Mouse (Mus musculus) spleen, adult 2 months (tissue): ENCODE data around the gene P2ry13. TPM values are rescaled to one million over a fixed set of nuclear protein-coding genes. Genes with fewer than 3 reads are reported as not detected.

Experiments
- DNase-seq, 2 experiments: peaks; one replicate each; pipeline versions ENCODE4 v3.0.0 to v3.0.0-alpha.2; 2012 to 2021; ENCODE audit warnings: low spot score in 2 of 2, low read depth in 1 of 2
- H3K27ac ChIP-seq: fragments of 200-500 bp; 2 replicates; pipeline ENCODE4 v1.5.1; 2012; ENCODE audit warnings: low read length, inconsistent platforms; ENCODE audit not compliant: insufficient read depth
- H3K27me3 ChIP-seq: fragments of 200-500 bp; 2 replicates; pipeline ENCODE4 v1.6.1; 2012; ENCODE audit warnings: mild to moderate bottlenecking, moderate library complexity, low read length, inconsistent platforms; ENCODE audit not compliant: control insufficient read depth, insufficient read depth
- H3K36me3 ChIP-seq: fragments of 200-500 bp; 2 replicates; pipeline ENCODE4 v1.6.1; 2012; ENCODE audit warnings: mild to moderate bottlenecking, low read length, inconsistent platforms; ENCODE audit not compliant: control insufficient read depth, insufficient read depth
- H3K4me1 ChIP-seq: fragments of 200-500 bp; 2 replicates; pipeline ENCODE4 v1.6.1; 2011; ENCODE audit warnings: inconsistent platforms; ENCODE audit not compliant: control insufficient read depth, insufficient read depth, insufficient read length
- H3K4me3 ChIP-seq: fragments of 200-500 bp; 2 replicates; pipeline ENCODE4 v1.5.1; 2011; ENCODE audit warnings: mild to moderate bottlenecking, inconsistent platforms; ENCODE audit not compliant: insufficient read depth, insufficient read length; ENCODE audit errors: extremely low read depth
- CTCF ChIP-seq: fragments of 200-500 bp; IDR thresholded peaks from 2 replicates; pipeline ENCODE4 v1.5.1; 2011; ENCODE audit warnings: mild to moderate bottlenecking, inconsistent platforms; ENCODE audit not compliant: insufficient read depth, insufficient read length, insufficient replicate concordance; ENCODE audit errors: extremely low read depth
- POLR2A ChIP-seq: fragments of 200-500 bp; IDR thresholded peaks from 2 replicates; pipeline ENCODE4 v1.6.1; 2011; ENCODE audit warnings: low read depth, low read length, inconsistent platforms
- WGBS: fragments of 180-500 bp; shearing (Covaris S2); methylation state at CpG from one replicate; pipeline ENCODE4 v1.1.7; 2018; 5-methylcytosine and 5-hydroxymethylcytosine counted together
- polyA plus RNA-seq: library from polyadenylated mRNA; depleted of rRNA; stranded (reverse); fragments of >200 nt; gene quantifications from 2 replicates; pipeline ENCODE4 v1.2.3, GENCODE M21; 2012

The P2ry13 gene
- polyA plus RNA-seq, 1 experiment, result 14.6 TPM

DNA sequence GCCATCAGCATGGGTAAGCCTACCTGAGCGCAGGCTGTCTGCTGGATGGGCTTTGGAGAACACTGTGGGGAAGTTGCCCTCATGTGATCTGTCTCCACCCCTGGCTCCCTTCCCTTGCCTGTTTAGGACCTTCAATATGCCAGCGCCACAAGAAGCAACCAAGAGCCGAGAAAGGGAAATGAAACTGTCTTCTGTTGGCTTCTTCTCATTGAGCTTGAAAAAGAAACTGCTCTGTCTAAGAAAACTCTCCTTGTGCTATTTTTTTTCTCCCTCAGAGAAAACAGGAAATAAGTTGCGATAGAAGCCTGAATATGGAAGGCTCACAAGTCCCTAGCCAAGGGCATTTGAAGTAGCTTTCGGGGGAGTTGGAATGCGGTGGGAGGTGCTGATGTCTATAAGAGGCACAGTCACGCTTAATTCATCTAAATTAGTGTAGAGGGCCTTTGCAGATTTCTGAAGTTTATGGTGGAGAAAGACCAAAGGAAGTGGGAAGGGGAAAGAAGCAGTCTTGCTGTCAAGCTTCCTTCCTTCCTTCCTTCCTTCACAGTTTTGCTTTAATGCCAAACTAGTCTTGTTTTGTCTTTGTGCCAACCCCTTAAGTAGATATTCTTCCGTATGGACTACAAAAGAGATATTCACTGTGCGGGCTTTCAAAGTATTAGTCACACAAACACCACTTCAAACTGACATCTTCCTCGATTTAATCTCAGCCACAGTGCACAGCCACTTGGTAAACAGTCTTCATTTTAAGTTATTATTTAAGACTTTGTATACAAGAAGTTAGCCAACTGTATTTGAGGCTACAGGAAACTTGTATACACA lies 18.3 kb upstream of the P2ry13 start:
- TF ChIP-seq CTCF, result no peak
- no peak for TF ChIP-seq POLR2A
- WGBS, result 5% methylated on average over 10 of the region's 10 CpGs
- peak; percentile 51 to 62 for DNase-seq
- H3K27ac ChIP-seq, result peak overlapping the region; percentile 84
- no peak overlapping the region for H3K4me3 ChIP-seq
- peaks cover 27% of the 10 kb centered on the region for H3K4me1 ChIP-seq
- no peaks in the 10 kb centered on the region for H3K36me3 ChIP-seq
- H3K27me3 ChIP-seq, result no peaks in the 10 kb centered on the region

DNA sequence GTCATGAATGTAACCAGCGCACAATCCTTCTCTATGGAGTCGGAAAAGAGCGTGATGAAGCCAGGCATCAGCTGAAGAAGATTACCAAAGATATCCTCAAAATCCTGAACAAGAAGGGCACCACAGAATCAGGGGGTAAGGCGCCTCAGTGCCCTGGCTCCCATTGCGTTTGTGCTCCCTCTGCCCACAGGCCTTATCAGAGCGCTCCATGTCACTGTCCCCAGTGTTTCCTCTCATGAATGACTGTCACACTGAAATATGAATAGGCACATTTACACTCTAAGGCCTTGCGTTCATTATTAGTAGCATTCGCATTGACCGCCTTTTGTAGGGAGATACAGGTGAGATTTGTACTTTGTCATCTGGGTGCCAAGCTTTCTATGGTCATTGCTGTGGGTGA lies 17.0 kb upstream of the P2ry13 start:
- Histone ChIP-seq H3K4me3 (no peak overlapping the region), H3K4me1 (peaks cover 27% of the 10 kb centered on the region), H3K27me3 (no peaks in the 10 kb centered on the region), H3K36me3 (no peaks in the 10 kb centered on the region), H3K27ac (no peak overlapping the region)
- DNase-seq, result no peak
- TF ChIP-seq POLR2A (no peak), CTCF (no peak)
- 89% methylated on average over 9 of the region's 9 CpGs for WGBS

DNA sequence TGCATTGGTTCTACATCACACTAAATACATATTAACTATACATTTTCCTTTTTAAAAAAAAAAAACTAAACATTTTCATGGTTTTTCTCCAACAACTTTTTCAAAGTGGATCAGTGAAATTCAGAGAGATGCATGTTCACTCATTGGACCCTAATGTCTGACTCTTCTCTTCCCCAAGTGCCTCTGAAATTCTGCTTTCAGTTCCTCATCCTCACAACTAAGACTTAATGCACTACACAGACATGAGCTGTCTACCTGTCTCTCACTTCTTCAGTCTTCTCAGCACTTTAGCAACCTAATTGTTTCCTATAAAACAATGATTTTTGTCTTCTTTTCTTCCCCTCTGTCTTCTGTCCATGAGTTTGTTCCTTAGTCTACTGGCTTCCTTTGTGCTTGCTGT lies 14.7 kb upstream of the P2ry13 start:
- TF ChIP-seq POLR2A (no peak), CTCF (no peak)
- Histone ChIP-seq H3K36me3 (no peaks in the 10 kb centered on the region), H3K4me3 (no peak overlapping the region), H3K4me1 (peaks cover 23% of the 10 kb centered on the region), H3K27ac (no peak overlapping the region), H3K27me3 (no peaks in the 10 kb centered on the region)
- no peak for DNase-seq

DNA sequence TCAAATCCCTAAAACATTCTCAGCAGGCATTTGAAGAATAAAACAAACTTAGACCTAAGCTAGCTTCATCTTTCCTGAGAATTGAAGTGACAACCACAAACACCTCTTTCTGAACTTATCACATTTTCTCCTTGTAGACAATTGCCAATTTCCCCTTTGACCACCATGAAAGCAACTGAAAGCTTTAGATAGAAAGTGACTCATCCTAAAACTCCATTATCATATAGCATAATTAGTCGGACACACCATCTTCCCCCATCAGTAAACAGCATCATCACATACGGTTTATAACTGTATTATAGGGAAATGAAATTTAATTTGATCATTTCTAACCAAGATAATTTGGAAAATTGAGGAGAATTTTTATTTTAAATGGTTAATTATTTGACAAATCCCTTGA lies 11.6 kb upstream of the P2ry13 start:
- peaks cover 10% of the 10 kb centered on the region for H3K4me1 ChIP-seq

DNA sequence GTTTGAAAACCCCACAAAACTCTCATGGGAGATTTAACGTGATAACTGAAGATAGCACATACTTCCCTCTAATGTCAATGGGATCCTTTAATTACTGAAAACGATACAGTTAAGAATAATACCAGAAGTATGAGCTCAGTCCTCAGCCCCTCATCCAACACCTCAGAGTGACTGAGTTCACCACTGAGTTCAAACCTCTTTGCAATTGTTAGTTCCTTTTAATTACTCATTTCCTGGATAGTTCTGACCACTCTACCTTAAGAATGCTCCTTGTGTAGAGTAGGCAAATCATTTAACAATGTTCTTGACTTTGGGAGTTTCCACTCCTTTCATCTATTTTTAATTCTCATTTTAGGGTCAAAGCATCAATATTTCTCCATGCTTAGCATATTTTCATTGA lies 8.6 kb upstream of the P2ry13 start:
- no peak for DNase-seq
- Histone ChIP-seq H3K36me3 (no peaks in the 10 kb centered on the region), H3K27me3 (no peaks in the 10 kb centered on the region), H3K4me1 (peaks cover under 1% of the 10 kb centered on the region), H3K4me3 (no peak overlapping the region), H3K27ac (no peak overlapping the region)
- 42% methylated on average over 2 of the region's 2 CpGs for WGBS
- TF ChIP-seq POLR2A (no peak), CTCF (no peak)

More for the DNA sequence above, 11.6 kb upstream of the P2ry13 start:
- Histone ChIP-seq H3K36me3 (no peaks in the 10 kb centered on the region), H3K27ac (no peak overlapping the region), H3K27me3 (no peaks in the 10 kb centered on the region), H3K4me3 (no peak overlapping the region)
- 71% methylated on average over 2 of the region's 2 CpGs for WGBS
- no peak for DNase-seq
- TF ChIP-seq CTCF, result no peak

DNA sequence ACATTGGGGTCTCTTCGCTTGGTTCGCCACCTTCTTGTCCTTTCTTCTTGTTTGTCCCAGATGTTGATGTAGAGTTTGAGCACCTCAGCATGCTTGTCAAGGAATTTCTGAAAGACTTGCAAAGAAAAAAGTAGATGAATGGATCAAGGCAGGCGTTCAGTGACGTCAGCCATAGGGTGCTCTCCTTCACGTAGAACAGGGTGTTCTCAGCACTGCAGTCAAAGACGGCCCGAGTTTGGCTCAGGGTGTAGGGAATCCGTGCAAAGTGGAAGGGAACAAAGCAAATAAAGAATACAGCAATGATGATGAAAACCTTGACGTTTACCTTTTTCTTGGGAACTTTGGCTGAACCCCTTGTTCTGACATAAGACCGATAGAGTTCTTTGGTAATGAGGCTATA lies 6.5 kb upstream of the P2ry13 start:
- no peaks in the 10 kb centered on the region for H3K27me3 ChIP-seq
- DNase-seq, result no peak
- H3K36me3 ChIP-seq, result no peaks in the 10 kb centered on the region
- TF ChIP-seq CTCF (no peak), POLR2A (no peak)
- H3K4me3 ChIP-seq, result no peak overlapping the region
- no peaks in the 10 kb centered on the region; the same call in none of the 2 replicates for H3K4me1 ChIP-seq
- no peak overlapping the region for H3K27ac ChIP-seq
- 94% methylated on average over 10 of the region's 10 CpGs for WGBS

DNA sequence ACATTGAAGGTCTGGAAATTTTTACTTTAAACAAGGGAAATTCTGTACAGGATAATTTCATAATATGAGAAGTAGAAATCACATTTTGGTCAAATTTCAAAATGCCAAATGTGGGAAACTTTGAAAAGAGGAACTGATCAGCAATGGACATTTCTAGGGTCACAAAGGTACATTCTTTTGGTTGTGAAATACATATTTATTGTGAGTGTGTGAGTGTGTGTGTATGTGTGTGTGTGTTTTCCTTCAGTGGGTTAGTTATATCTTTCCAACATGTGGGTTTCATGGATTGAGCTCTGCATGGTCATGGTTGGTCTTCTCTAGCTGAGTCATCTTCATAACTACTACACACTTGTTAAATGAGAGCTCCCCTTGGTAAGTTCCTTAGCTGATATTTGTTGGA lies 1.7 kb upstream of the P2ry13 start:
- Histone ChIP-seq H3K36me3 (no peaks in the 10 kb centered on the region), H3K4me3 (no peak overlapping the region), H3K27me3 (no peaks in the 10 kb centered on the region), H3K27ac (no peak overlapping the region; the same call in 1 of the 2 replicates), H3K4me1 (peaks cover 8% of the 10 kb centered on the region; the same call in 1 of the 2 replicates)
- TF ChIP-seq CTCF (no peak), POLR2A (no peak)
- DNase-seq, result no peak
